Comparison of ENCODE assay signal across 8 mouse cellular contexts in the genomic region with DNA sequence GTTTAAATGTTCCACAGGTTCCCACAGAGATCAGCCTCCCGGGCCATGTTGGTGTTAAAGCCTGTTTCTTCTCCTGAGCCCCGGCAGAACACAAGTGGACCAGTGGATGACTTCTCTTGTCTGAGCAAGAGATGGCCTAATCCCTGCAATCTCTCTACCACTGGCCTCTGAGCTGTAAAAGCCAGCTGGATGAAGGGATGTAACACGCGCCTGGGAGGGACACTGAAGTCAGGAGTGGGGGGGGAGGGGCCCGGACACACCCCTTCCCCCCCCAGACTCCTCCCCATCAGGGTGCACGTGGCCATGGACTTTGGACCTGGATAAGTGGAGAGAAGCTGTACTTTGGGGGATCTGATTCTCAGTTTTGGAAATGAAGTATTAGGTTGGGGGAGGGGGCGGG. TPM values are rescaled to one million over a fixed set of nuclear protein-coding genes. Genes with fewer than 3 reads are reported as not detected.
DNase-seq lines count a peak whose midpoint lies in the region; ATAC-seq and TF ChIP-seq lines count a peak whose summit lies in the region.

No protein-coding gene starts in this region.

- peak overlapping the region; percentile 74 for H3K9ac ChIP-seq in heart, embryonic 14.5 days (ENCODE audit: low read length)
- peak overlapping the region; percentile 79 for H3K9ac ChIP-seq in midbrain, embryonic 16.5 days (ENCODE audit: low read depth, low read length)

- 13% methylated on average over 7 of the region's 7 CpGs for WGBS in heart, embryonic 14.5 days
- 18% methylated on average over 7 of the region's 7 CpGs for WGBS in midbrain, embryonic 16.5 days

- H3K9me3 ChIP-seq in heart, embryonic 14.5 days (ENCODE audit: control insufficient read depth, low read length): no peaks in the 10 kb centered on the region
- H3K9me3 ChIP-seq in midbrain, embryonic 16.5 days (replicated peaks; ENCODE audit: control insufficient read depth, low read length, poor library complexity, severe bottlenecking): no peaks in the 10 kb centered on the region

- peak overlapping the region; percentile 85 for H3K4me2 ChIP-seq in heart, embryonic 14.5 days (ENCODE audit: low read length)
- H3K4me2 ChIP-seq in midbrain, embryonic 16.5 days (ENCODE audit: low read length): peak overlapping the region; percentile 65

- H3K27me3 ChIP-seq in heart, embryonic 14.5 days (ENCODE audit: control insufficient read depth, insufficient read depth, low read length): no peaks in the 10 kb centered on the region
- no peaks in the 10 kb centered on the region for H3K27me3 ChIP-seq in midbrain, embryonic 16.5 days (ENCODE audit: control insufficient read depth, insufficient read depth, low read depth, low read length)

- H3K4me1 ChIP-seq in heart, embryonic 14.5 days (ENCODE audit: control insufficient read depth in 2 of 2, insufficient read depth in 2 of 2, low read length in 2 of 2): peaks cover 15 to 36% of the 10 kb centered on the region in 2 experiments
- H3K4me1 ChIP-seq in midbrain, embryonic 16.5 days (ENCODE audit: control insufficient read depth, insufficient read depth, low read length): peaks cover 32% of the 10 kb centered on the region

- no peak for ATAC-seq in heart, embryonic 14.5 days (ENCODE audit: insufficient number of reproducible peaks, insufficient read depth, low FRiP score, low read depth)
- no peak for ATAC-seq in midbrain, embryonic 16.5 days

- H3K4me3 ChIP-seq in layer of hippocampus, adult 2 months: peak overlapping the region; percentile 89; the same call in 1 of the 2 replicates
- peak overlapping the region; percentile 6 to 56; a peak in 3 of 4 replicates for H3K4me3 ChIP-seq in heart, embryonic 14.5 days (ENCODE audit: control insufficient read depth in 1 of 2, insufficient read depth in 1 of 2, low read depth in 1 of 2, low read length in 2 of 2)
- peak overlapping the region; percentile 55 for H3K4me3 ChIP-seq in midbrain, embryonic 16.5 days (ENCODE audit: low read depth, low read length)

- TF ChIP-seq CTCF in layer of hippocampus, adult 2 months (conservative IDR thresholded peaks at IDR 0.05): no peak

- H3K27ac ChIP-seq in layer of hippocampus, adult 2 months: peak overlapping the region; percentile 81; the same call in 1 of the 2 replicates
- H3K27ac ChIP-seq in heart, embryonic 14.5 days (replicated peaks in 1 of 2; ENCODE audit: control insufficient read depth in 1 of 2, insufficient read depth in 1 of 2, low read depth in 2 of 2, low read length in 2 of 2): peak overlapping the region; percentile 47 to 94; a peak in 3 of 4 replicates
- no peak overlapping the region for H3K27ac ChIP-seq in midbrain, embryonic 16.5 days (ENCODE audit: low read length)

- H3K36me3 ChIP-seq in heart, embryonic 14.5 days (ENCODE audit: control insufficient read depth, insufficient read depth, low read length): no peaks in the 10 kb centered on the region
- no peaks in the 10 kb centered on the region for H3K36me3 ChIP-seq in midbrain, embryonic 16.5 days (ENCODE audit: control insufficient read depth, insufficient read depth, low read length)

- no peak for DNase-seq in layer of hippocampus, adult 2 months (ENCODE audit: low spot score in 2 of 2)
- DNase-seq in layer of hippocampus, adult 8-10 months (ENCODE audit: low spot score in 2 of 2): no peak
- DNase-seq in adipocyte (ENCODE audit: low spot score): peak; percentile 81
- DNase-seq in kidney, postnatal 4 days: peak; percentile 73 to 85
- no peak for DNase-seq in layer of hippocampus, postnatal 25 days (ENCODE audit: extremely low spot score in 1 of 2, low spot score in 1 of 2)
- DNase-seq in left cerebral cortex, postnatal 4 days: no peak

- intact Hi-C loops in left cerebral cortex, postnatal 4 days (cut with DNase I): no loop called here

RNA-seq across cellular contexts. Expression of a gene that starts 1.2 kb away (rescaled TPM):
- total RNA-seq in layer of hippocampus, adult 2 months (2021): 10 to 100 TPM; 62.1 to 64.3 TPM
- 10 to 100 TPM; 56.4 to 63.2 (median 59.5) TPM for total RNA-seq in layer of hippocampus, adult 8-10 months (2022)
- polyA plus RNA-seq in heart, embryonic 14.5 days (2014; fragmentation: Nextera tagmentation; extraction: Ambion mirVana): 38.3 and 43.5 TPM in 2 replicates
- polyA plus RNA-seq in midbrain, embryonic 16.5 days (2015; fragmentation: Nextera tagmentation; extraction: Ambion mirVana): 33.5 and 34.3 TPM in 2 replicates
- 10 to 100 TPM; 54.4 to 57.0 TPM for total RNA-seq in layer of hippocampus, postnatal 25 days (2021)
- total RNA-seq in left cerebral cortex, postnatal 4 days (2021): 10 to 100 TPM; 54.4 to 58.7 TPM

RNA-seq across cellular contexts. Expression of a gene that starts 32.9 kb away (rescaled TPM):
- not detected for total RNA-seq in layer of hippocampus, adult 2 months (2021)
- not detected for total RNA-seq in layer of hippocampus, adult 8-10 months (2022)
- 0.18 and 0.35 TPM in 2 replicates for polyA plus RNA-seq in heart, embryonic 14.5 days (2014; fragmentation: Nextera tagmentation; extraction: Ambion mirVana)
- polyA plus RNA-seq in midbrain, embryonic 16.5 days (2015; fragmentation: Nextera tagmentation; extraction: Ambion mirVana): not detected in 2 replicates
- total RNA-seq in layer of hippocampus, postnatal 25 days (2021): not detected
- total RNA-seq in left cerebral cortex, postnatal 4 days (2021): under 1 TPM in 1 of 2 experiments, not detected in 1; 0.48 TPM

RNA-seq across cellular contexts. Expression of a gene that starts 39.9 kb away (rescaled TPM):
- total RNA-seq in layer of hippocampus, adult 2 months (2021): not detected
- not detected for total RNA-seq in layer of hippocampus, adult 8-10 months (2022)
- not detected in 2 replicates for polyA plus RNA-seq in heart, embryonic 14.5 days (2014; fragmentation: Nextera tagmentation; extraction: Ambion mirVana)
- polyA plus RNA-seq in midbrain, embryonic 16.5 days (2015; fragmentation: Nextera tagmentation; extraction: Ambion mirVana): not detected in 2 replicates
- not detected for total RNA-seq in layer of hippocampus, postnatal 25 days (2021)
- under 1 TPM in 1 of 2 experiments, not detected in 1; 0.34 TPM for total RNA-seq in left cerebral cortex, postnatal 4 days (2021)

RNA-seq across cellular contexts. Expression of a gene that starts 42.1 kb away (rescaled TPM):
- 10 to 100 TPM; 46.7 to 51.2 TPM for total RNA-seq in layer of hippocampus, adult 2 months (2021)
- total RNA-seq in layer of hippocampus, adult 8-10 months (2022): 10 to 100 TPM; 42.5 to 60.7 (median 52.8) TPM
- polyA plus RNA-seq in heart, embryonic 14.5 days (2014; fragmentation: Nextera tagmentation; extraction: Ambion mirVana): 30.3 and 32.2 TPM in 2 replicates
- polyA plus RNA-seq in midbrain, embryonic 16.5 days (2015; fragmentation: Nextera tagmentation; extraction: Ambion mirVana): 38.6 and 43.4 TPM in 2 replicates
- total RNA-seq in layer of hippocampus, postnatal 25 days (2021): 10 to 100 TPM; 37.9 to 39.3 TPM
- 10 to 100 TPM; 47.3 to 50.4 TPM for total RNA-seq in left cerebral cortex, postnatal 4 days (2021)

RNA-seq across cellular contexts. Expression of a gene that starts 58.2 kb away (rescaled TPM):
- total RNA-seq in layer of hippocampus, adult 2 months (2021): not detected
- total RNA-seq in layer of hippocampus, adult 8-10 months (2022): not detected
- polyA plus RNA-seq in heart, embryonic 14.5 days (2014; fragmentation: Nextera tagmentation; extraction: Ambion mirVana): 4.4 and 5.9 TPM in 2 replicates
- 0.10 and 0.39 TPM in 2 replicates for polyA plus RNA-seq in midbrain, embryonic 16.5 days (2015; fragmentation: Nextera tagmentation; extraction: Ambion mirVana)
- not detected for total RNA-seq in layer of hippocampus, postnatal 25 days (2021)
- total RNA-seq in left cerebral cortex, postnatal 4 days (2021): under 1 TPM; 0.40 to 0.70 TPM

Comparison
In these comparisons a context has a peak if more than half of its experiments do, and no peak if none do; other contexts are left out.
1. DNase-seq: peak in adipocyte (single experiment) and kidney, postnatal 4 days (2 of 2); none in layer of hippocampus, adult 2 months (0 of 2), layer of hippocampus, adult 8-10 months (0 of 2), layer of hippocampus, postnatal 25 days (0 of 2) and left cerebral cortex, postnatal 4 days (single experiment).
2. H3K4me3 ChIP-seq: peak in every context shown above with its lines; median percentile 89 in layer of hippocampus, adult 2 months; 55 in midbrain, embryonic 16.5 days; 31 in heart, embryonic 14.5 days.